Mouse (Mus musculus): Measurements from ENCODE around the gene Zc3h7a.

GRCm38 (mm10) chr16:11193231-11193630 is 17.0 kb upstream of the Zc3h7a start:
- TF ChIP-seq POLR2A (IDR thresholded peaks at IDR 0.05; ENCODE audit: low read depth, low read length) (no peak), CTCF (IDR thresholded peaks at IDR 0.05; ENCODE audit: borderline replicate concordance, insufficient read depth, low read length) (no peak)
